Comparison of ENCODE assay signal across 12 mouse cellular contexts in genomic region chr14:29273890-29274289, GRCm38 (mm10).
"Had no signal": no experiment of that assay in that cellular context is flagged by ENCODE, and none has a peak within 500 bp of the region (broad histone marks: within the 10 kb centered on the region; RNA-seq: fewer than 3 reads in every experiment).

No protein-coding gene starts in this region.

- DNase-seq: left cerebral cortex, postnatal 4 days; liver; liver, embryonic 13.5 days; liver, postnatal 0 days; lung, adult 18-20 months; lung, adult 2 months; lung, embryonic 14.5 days; lung, postnatal 10 days; lung, postnatal 14 days; lung, postnatal 36 days; lung, postnatal 4 days; midbrain, embryonic 14.5 days had no signal
